Mouse (Mus musculus) heart, embryonic 15.5 days (tissue): ENCODE data around the gene Rnf187. TPM values are rescaled to one million over a fixed set of nuclear protein-coding genes. Genes with fewer than 3 reads are reported as not detected.

Experiments used
- ATAC-seq: fragments of 200-750 bp; cut with Nextera tagmentation; replicated peaks from 2 replicates; pipeline ENCODE4 v1.8.0; 2017; ENCODE audit warnings: low read depth, moderate TSS enrichment; ENCODE audit not compliant: insufficient number of reproducible peaks, insufficient read depth, low FRiP score
- H3K27ac ChIP-seq: fragments of 300-500 bp; sonication (generic); 2 replicates; pipeline ENCODE4 v1.5.1; 2015; ENCODE audit warnings: mild to moderate bottlenecking, inconsistent platforms
- H3K27me3 ChIP-seq: fragments of 300-500 bp; sonication (generic); 2 replicates; pipeline ENCODE4 v1.6.1; 2015; ENCODE audit warnings: inconsistent platforms
- H3K36me3 ChIP-seq: fragments of 300-500 bp; sonication (generic); 2 replicates; pipeline ENCODE4 v1.6.1; 2015; ENCODE audit warnings: mild to moderate bottlenecking, inconsistent platforms
- H3K4me1 ChIP-seq: fragments of 300-500 bp; sonication (generic); replicated peaks from 2 replicates; pipeline ENCODE4 v1.6.1; 2015; ENCODE audit warnings: inconsistent platforms
- H3K4me2 ChIP-seq: fragments of 300-500 bp; sonication (generic); 2 replicates; pipeline ENCODE4 v1.6.1; 2015; ENCODE audit warnings: inconsistent platforms, mild to moderate bottlenecking, moderate library complexity
- H3K4me3 ChIP-seq: fragments of 300-500 bp; sonication (generic); 2 replicates; pipeline ENCODE4 v1.5.1; 2015; ENCODE audit warnings: mild to moderate bottlenecking, inconsistent platforms
- H3K9ac ChIP-seq: fragments of 300-500 bp; sonication (generic); 2 replicates; pipeline ENCODE4 v1.6.1; 2015; ENCODE audit warnings: mild to moderate bottlenecking, inconsistent platforms
- H3K9me3 ChIP-seq: fragments of 300-500 bp; sonication (generic); replicated peaks from 2 replicates; pipeline ENCODE4 v1.6.1; 2016; ENCODE audit warnings: inconsistent platforms
- WGBS: fragments of 180-500 bp; shearing (Covaris S2); methylation state at CpG from one replicate; pipeline ENCODE4 v1.1.7; 2015; ENCODE audit warnings: mixed read lengths; 5-methylcytosine and 5-hydroxymethylcytosine counted together
- polyA plus RNA-seq: library from polyadenylated mRNA; unstranded; fragments of >200 nt; fragmentation: Nextera tagmentation; extraction: Ambion mirVana; gene quantifications from 2 replicates; pipeline ENCODE4 v1.2.1, GENCODE M21; 2015

Rnf187 gene
- polyA plus RNA-seq, 1 experiment from 2014 or later = 170 TPM

DNA sequence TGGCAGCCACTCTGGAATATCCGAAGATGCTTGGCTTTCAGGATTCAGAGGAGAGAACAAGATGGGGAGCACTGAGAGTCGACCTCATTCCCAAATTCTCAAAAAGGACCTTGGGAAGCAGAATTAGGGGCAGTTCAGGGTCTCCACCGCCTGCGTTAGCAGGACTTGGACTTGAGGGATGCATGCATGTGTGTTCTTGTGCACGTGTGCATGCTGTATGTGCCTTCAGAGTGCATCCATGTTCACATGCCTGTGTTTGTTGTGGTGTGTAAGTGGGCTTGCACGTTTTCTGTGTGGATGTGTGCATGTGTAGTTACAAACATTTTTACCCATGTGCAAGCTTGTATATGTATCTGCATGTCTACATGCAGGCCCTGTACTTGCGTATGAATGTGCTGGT lies 25.5 kb upstream of the Rnf187 start:
- Histone ChIP-seq H3K4me2 (no peak overlapping the region), H3K9me3 (no peaks in the 10 kb centered on the region), H3K27ac (no peak overlapping the region), H3K4me1 (peaks cover 29% of the 10 kb centered on the region), H3K27me3 (peaks cover 24% of the 10 kb centered on the region), H3K9ac (no peak overlapping the region), H3K36me3 (no peaks in the 10 kb centered on the region), H3K4me3 (no peak overlapping the region)
- 85% methylated on average over 7 of the region's 7 CpGs for WGBS
- ATAC-seq = no peak

GRCm38 (mm10) chr11:58963543-58963942 lies 24.8 kb upstream of the Rnf187 start:
- H3K9me3 ChIP-seq = no peaks in the 10 kb centered on the region
- H3K4me3 ChIP-seq = no peak overlapping the region
- no peak overlapping the region for H3K9ac ChIP-seq
- H3K27ac ChIP-seq = no peak overlapping the region
- H3K27me3 ChIP-seq = peaks cover 24% of the 10 kb centered on the region
- ATAC-seq = no peak
- no peak overlapping the region for H3K4me2 ChIP-seq
- H3K4me1 ChIP-seq = peaks cover 32% of the 10 kb centered on the region
- WGBS = 31% methylated on average over 17 of the region's 17 CpGs
- H3K36me3 ChIP-seq = no peaks in the 10 kb centered on the region

DNA sequence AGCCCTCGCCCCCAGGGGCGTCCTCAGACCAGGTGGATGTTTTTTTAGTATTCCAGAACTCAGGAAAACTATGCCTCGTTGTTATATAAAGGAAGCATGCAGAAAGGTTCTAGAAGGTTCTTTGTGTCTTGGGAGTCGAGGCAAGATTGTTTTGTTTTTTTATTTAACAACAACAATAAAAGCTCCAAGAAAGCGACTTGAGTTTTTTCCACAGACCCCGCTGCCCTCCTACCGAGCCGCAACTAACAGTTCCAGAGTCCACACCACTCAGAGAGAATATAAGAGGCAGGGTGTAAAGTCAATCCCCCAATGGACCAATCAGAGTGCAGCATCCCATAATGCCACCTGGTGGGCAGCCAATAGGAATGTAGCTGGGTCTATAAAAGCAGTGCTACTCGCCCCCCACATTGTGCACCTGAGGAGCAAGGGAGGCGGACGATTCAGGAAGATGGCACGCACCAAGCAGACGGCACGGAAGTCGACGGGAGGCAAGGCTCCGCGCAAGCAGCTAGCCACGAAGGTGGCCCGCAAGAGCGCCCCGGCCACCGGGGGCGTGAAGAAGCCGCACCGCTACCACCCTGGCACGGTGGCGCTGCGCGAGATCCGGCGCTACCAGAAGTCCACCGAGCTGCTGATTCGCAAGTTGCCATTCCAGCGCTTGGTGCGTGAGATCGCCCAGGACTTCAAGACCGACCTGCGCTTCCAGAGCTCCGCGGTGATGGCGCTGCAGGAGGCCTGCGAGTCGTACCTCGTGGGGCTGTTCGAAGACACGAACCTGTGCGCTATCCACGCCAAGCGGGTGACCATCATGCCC lies 22.9 kb upstream of the Rnf187 start:
- 48% methylated on average over 50 of the region's 50 CpGs for WGBS
- no peaks in the 10 kb centered on the region for H3K9me3 ChIP-seq
- no peak overlapping the region for H3K27ac ChIP-seq
- no peak for ATAC-seq
- H3K4me1 ChIP-seq = peaks cover 46% of the 10 kb centered on the region
- peaks cover 24% of the 10 kb centered on the region for H3K27me3 ChIP-seq
- peak overlapping the region; percentile 28 for H3K4me2 ChIP-seq
- H3K36me3 ChIP-seq = 0 out of 2 replicates have a peak, but pooled peaks cover 4% of the 10 kb centered on the region
- 0 out of 2 replicates have a peak overlapping the region, but pooled peaks have one; percentile 8 for H3K4me3 ChIP-seq
- no peak overlapping the region for H3K9ac ChIP-seq

GRCm38 (mm10) chr11:58959921-58960465 lies 21.3 kb upstream of the Rnf187 start:
- Histone ChIP-seq H3K9ac (peak overlapping the region; percentile 58), H3K9me3 (no peaks in the 10 kb centered on the region), H3K4me3 (peak overlapping the region; percentile 66), H3K4me2 (peak overlapping the region; percentile 95), H3K27ac (peak overlapping the region; percentile 64), H3K27me3 (peaks cover 24% of the 10 kb centered on the region), H3K4me1 (peaks cover 46% of the 10 kb centered on the region), H3K36me3 (0 out of 2 replicates have a peak, but pooled peaks cover 4% of the 10 kb centered on the region)
- peak; percentile 71 for ATAC-seq
- WGBS = 3% methylated on average over 40 of the region's 40 CpGs

DNA sequence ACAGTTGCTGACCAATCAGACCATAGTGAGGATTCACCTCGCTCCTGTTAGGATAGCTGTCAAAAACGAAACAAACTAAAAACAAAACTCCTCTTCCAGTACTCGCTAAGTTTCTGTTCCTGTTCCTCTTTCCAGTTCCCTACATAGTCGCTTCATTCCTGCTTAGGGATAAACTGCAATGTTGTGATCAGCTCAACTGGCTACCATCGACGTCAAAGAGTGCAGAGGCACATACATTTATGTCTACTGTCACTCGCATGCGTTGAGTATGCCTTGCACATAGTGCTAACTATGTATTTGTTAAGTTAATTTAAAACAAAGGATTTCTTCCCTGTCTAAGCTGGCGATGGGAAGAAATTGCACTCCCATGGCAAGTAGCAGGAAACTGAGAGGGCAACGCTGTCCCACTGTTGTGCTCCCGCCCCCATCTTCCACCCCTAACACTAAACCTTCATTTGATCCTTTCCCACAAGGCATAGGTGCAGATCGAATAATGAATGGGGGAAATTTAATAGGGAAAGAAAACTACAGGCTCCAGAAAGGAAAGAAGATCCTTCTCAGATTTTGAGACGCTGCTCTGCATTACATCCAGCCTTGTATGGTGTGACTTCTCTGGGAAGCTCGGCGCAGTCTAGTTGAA lies 20.6 kb upstream of the Rnf187 start:
- H3K9me3 ChIP-seq = no peaks in the 10 kb centered on the region
- H3K36me3 ChIP-seq = 0 out of 2 replicates have a peak, but pooled peaks cover 4% of the 10 kb centered on the region
- ATAC-seq = no peak
- 31% methylated on average over 15 of the region's 15 CpGs for WGBS
- peaks cover 41% of the 10 kb centered on the region for H3K4me1 ChIP-seq
- peak overlapping the region; percentile 58 for H3K9ac ChIP-seq
- peak overlapping the region; percentile 66 for H3K4me3 ChIP-seq
- peak overlapping the region; percentile 95 for H3K4me2 ChIP-seq
- peaks cover 24% of the 10 kb centered on the region for H3K27me3 ChIP-seq
- peak overlapping the region; percentile 64; the same call in 1 of the 2 replicates for H3K27ac ChIP-seq

- no peak for ATAC-seq
- peaks cover 20% of the 10 kb centered on the region for H3K27me3 ChIP-seq
- 90% methylated on average over 6 of the region's 6 CpGs for WGBS
Measured at GRCm38 (mm10) chr11:58958536-58958935, 19.8 kb upstream of the Rnf187 start.

DNA sequence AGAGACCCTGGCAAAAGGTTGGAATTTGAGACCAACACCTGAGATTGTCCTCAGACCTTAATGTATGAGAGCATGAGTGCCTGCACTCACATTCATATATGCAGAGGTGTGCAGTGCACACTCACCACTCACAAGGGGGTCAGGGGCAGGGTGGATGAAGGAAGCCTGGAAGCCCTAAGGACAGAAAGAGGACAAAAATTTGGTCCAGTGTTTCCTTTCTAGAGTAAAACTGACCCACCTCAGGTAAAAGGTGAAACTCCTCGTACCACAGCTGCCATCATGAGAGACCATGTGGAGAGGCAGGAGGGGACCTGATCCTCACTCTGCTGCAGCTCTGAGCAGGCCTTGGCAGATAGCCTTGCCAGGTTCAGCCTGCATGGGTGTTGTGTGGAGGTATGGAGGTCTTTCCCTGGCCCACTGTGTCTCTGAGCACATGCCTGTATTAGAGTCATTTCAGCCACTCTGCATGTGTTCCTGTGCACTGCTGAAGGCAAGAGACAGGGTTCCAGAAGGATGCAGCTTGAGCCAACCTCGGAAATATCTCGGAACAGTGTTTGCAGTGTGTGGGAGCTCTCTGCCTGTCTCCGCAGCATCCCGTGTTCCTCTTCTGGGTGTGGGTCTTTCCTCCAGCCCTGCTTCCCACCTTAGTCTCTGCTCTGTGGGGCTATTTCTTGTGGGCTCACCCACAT lies 18.7 kb upstream of the Rnf187 start:
- H3K4me3 ChIP-seq = peak overlapping the region; percentile 86; the same call in 1 of the 2 replicates
- H3K27ac ChIP-seq = no peak overlapping the region
- H3K4me1 ChIP-seq = peaks cover 48% of the 10 kb centered on the region
- ATAC-seq = no peak
- H3K27me3 ChIP-seq = peaks cover 11% of the 10 kb centered on the region
- H3K9me3 ChIP-seq = no peaks in the 10 kb centered on the region
- 72% methylated on average over 5 of the region's 5 CpGs for WGBS
- H3K36me3 ChIP-seq = 0 out of 2 replicates have a peak, but pooled peaks cover 4% of the 10 kb centered on the region
- H3K9ac ChIP-seq = no peak overlapping the region
- peak overlapping the region; percentile 70 for H3K4me2 ChIP-seq

More at GRCm38 (mm10) chr11:58958536-58958935, 19.8 kb upstream of the Rnf187 start:
- Histone ChIP-seq H3K27ac (no peak overlapping the region), H3K36me3 (0 out of 2 replicates have a peak, but pooled peaks cover 4% of the 10 kb centered on the region), H3K9ac (no peak overlapping the region), H3K4me3 (no peak overlapping the region), H3K4me2 (no peak overlapping the region), H3K9me3 (no peaks in the 10 kb centered on the region), H3K4me1 (peaks cover 43% of the 10 kb centered on the region)

- Histone ChIP-seq H3K9ac (peak overlapping the region; percentile 93), H3K4me3 (peak overlapping the region; percentile 86), H3K27ac (peak overlapping the region; percentile 100; the same call in 1 of the 2 replicates), H3K9me3 (no peaks in the 10 kb centered on the region), H3K36me3 (0 out of 2 replicates have a peak, but pooled peaks cover 4% of the 10 kb centered on the region), H3K4me2 (peak overlapping the region; percentile 70), H3K4me1 (peaks cover 42% of the 10 kb centered on the region), H3K27me3 (peaks cover 8% of the 10 kb centered on the region)
- 39% methylated on average over 8 of the region's 8 CpGs for WGBS
- ATAC-seq = no peak
Measured at GRCm38 (mm10) chr11:58955868-58956257, 17.1 kb upstream of the Rnf187 start.

DNA sequence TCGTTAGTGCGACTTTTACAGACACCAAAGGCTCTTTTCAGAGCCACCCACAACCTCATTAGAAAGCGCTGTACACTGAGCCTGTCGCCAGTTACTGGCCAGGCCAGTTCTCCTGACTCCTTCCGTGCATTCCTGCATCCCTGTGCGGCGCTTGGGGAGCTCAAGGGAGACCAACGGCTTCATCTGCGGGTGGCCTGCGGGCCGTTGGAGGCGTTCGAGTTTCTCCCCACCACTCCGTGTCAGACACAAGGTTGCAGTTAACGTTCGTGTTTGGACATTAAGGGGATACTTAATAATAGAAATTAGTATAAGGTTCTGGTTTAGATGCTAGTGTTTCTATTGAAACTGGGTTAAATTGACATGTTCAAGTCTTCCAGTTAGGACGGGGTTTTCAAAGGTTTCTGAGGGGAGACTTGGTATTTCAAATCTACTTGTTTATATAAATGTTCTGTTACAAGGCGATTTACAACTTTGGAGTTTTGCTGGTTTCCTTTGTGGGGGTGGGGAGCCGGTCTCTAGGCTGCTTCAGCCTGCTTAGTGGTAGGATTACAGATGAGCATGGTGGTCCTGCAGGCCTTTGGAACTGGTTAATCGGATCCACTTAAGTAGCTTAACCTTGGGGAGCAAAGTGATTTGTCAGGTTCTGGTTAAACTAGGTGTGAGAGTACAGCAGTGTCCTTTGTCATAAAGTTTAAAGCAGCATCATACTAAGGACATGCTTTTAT lies 16.6 kb upstream of the Rnf187 start:
- H3K4me1 ChIP-seq = peaks cover 42% of the 10 kb centered on the region
- no peaks in the 10 kb centered on the region for H3K9me3 ChIP-seq
- H3K27me3 ChIP-seq = peaks cover 12% of the 10 kb centered on the region
- ATAC-seq = peak; percentile 41
- WGBS = under 1% methylated on average over 20 of the region's 20 CpGs
- H3K4me3 ChIP-seq = peak overlapping the region; percentile 86
- H3K36me3 ChIP-seq = 0 out of 2 replicates have a peak, but pooled peaks cover 4% of the 10 kb centered on the region
- H3K4me2 ChIP-seq = peak overlapping the region; percentile 70
- H3K9ac ChIP-seq = peak overlapping the region; percentile 93
- peak overlapping the region; percentile 100 for H3K27ac ChIP-seq

DNA sequence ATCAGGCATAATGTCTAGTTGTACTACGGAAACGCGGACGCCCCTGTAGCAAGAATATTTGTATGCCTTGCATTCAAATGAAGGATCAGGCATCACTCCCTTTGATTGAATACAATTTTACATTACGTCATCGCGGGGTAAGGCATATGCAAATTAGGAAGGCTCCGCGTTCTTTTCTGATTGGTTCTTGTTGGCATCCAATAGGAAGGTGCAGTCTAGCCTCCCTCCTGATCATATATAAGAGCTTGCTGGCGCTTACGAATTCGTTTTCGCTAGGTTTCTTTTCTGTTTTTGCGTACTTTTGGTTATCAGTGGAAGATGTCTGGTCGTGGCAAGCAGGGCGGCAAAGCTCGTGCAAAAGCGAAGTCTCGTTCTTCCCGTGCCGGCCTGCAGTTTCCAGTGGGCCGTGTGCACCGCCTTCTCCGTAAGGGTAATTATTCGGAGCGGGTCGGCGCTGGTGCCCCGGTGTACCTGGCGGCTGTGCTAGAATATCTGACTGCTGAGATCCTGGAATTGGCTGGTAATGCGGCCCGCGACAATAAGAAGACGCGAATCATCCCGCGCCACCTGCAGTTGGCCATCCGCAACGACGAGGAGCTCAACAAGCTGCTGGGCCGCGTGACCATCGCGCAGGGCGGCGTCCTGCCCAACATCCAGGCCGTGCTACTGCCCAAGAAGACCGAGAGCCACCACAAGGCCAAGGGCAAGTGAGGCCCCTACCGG lies 15.9 kb upstream of the Rnf187 start, which contains the start of the genes Hist3h2a and Trim17:
Gene Hist3h2a, plus strand, starts transcription at position 266 of the 723 bp plus-strand sequence.
Gene Trim17, plus strand, starts transcription at position 266 of the 723 bp plus-strand sequence.
- Histone ChIP-seq H3K9me3 (no peaks in the 10 kb centered on the region), H3K4me2 (peak within 1 kb of the TSS; percentile 94)
- under 1% methylated on average over 49 of the region's 49 CpGs for WGBS

More for the DNA sequence above, 15.9 kb upstream of the Rnf187 start, which contains the start of the genes Hist3h2a and Trim17:
- peak within 1 kb of the TSS; percentile 93 for H3K9ac ChIP-seq
- 0 out of 2 replicates have a peak, but pooled peaks cover 4% of the 10 kb centered on the region for H3K36me3 ChIP-seq
- ATAC-seq = peak; percentile 92
- H3K27ac ChIP-seq = peak within 1 kb of the TSS; percentile 100
- peak within 1 kb of the TSS; percentile 86 for H3K4me3 ChIP-seq
- H3K4me1 ChIP-seq = peaks cover 43% of the 10 kb centered on the region
- H3K27me3 ChIP-seq = peaks cover 16% of the 10 kb centered on the region
